Mouse (Mus musculus) CD4-positive, CD25-positive, alpha-beta regulatory T cell, adult 4 months (primary cell): Measurements from ENCODE around the gene Sdhc. TPM values are rescaled to one million over a fixed set of nuclear protein-coding genes. Genes with fewer than 3 reads are reported as not detected.
"Not testable (repeated sequence)": the region's sequence is repeated elsewhere in the genome, so short reads cannot be mapped to it uniquely, and the experiment has no call there.

ENCODE experiments used
- ATAC-seq: one replicate; pipeline ENCODE4 v1.8.0; 2017
- polyA plus RNA-seq, 2 experiments: library from polyadenylated mRNA; unstranded; fragments of 100-300 nt; shearing (Covaris generic); gene quantifications; one replicate each; pipeline ENCODE4 v1.2.1; 2017

The Sdhc gene
- polyA plus RNA-seq, 2 experiments from 2014 or later = 135 to 150 TPM

GRCm38 (mm10) chr1:171168906-171169305 lies 18.5 kb upstream of the Sdhc start:
- no peak for ATAC-seq

DNA sequence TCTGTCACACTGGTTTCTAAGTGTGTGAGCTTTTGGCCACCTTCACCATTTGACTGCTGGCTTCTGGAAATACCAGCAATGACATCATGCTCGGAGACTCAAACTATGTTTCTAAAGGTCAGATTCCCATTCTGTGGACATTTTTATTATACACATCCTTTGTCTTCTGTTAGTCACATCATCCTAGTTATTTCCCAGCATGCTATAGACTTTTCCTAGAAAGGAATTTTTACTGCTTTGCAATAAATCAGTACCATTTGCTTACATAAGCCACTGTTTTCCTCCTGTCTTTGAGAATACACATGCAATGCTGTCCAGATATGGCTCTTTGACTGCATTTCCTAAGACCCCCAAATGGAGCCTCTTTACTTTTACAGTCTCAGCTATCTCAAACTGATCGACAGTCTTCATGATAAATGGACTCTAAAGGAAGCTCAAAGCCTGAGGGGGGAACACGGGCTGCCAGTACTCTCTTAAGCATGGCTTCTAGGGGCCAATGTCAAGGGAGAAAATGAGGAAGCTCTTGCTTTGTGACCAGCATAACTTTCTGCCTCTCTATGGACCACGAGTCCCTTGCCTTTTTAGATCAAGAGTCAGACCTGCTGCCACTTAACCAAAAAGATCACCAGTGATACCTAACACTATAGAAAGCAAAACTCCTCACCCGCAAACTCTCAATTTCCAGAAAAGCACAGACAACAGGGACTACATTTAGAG lies 15.4 kb upstream of the Sdhc start:
- no peak for ATAC-seq

DNA sequence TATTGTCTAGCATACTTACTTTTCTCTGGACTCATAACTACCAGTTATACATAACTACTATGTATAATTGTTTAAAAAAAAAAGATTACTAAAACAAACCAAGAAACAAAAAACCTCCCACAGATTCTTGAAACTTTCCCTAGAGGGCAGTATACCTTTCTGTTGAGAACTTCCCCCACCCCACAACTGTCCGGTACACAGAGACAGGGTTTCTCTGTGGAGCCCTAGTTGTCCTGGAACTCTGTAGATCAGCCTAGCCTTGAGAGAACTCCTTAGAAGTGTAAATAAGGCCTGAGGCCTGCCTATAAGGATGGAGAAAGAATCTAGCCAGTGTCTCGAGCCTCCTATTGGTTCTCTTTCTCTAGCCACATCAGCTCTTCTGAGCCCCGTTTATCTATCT lies 13.9 kb upstream of the Sdhc start:
- no peak for ATAC-seq

GRCm38 (mm10) chr1:171162526-171162925 lies 12.1 kb upstream of the Sdhc start:
- no peak for ATAC-seq

- ATAC-seq = no peak
Measured at GRCm38 (mm10) chr1:171159485-171159975, 9.1 kb upstream of the Sdhc start.

GRCm38 (mm10) chr1:171157965-171158364 lies 7.6 kb upstream of the Sdhc start:
- ATAC-seq = no peak

- no peak for ATAC-seq
Measured at GRCm38 (mm10) chr1:171156644-171157043, 6.2 kb upstream of the Sdhc start.

DNA sequence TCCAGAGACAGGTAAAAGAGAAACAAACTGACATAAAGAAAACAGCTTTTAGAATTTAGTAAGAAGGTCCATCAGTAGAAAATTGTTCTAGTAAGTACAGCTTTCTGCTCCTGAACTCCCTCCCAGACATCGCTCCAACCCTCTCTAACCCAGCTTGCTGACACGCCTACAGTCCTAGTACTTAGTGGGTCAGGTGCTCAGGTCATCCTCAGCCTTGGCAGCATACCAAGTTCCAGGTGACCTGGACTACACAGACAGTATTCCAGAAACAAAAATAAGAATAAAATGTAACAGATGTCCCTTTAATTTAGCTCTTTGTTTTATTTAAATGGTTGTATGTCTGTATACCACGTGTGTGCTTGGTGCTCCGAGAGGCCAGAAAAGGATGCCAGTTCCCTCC lies 1.6 kb upstream of the Sdhc start:
- no peak for ATAC-seq

DNA sequence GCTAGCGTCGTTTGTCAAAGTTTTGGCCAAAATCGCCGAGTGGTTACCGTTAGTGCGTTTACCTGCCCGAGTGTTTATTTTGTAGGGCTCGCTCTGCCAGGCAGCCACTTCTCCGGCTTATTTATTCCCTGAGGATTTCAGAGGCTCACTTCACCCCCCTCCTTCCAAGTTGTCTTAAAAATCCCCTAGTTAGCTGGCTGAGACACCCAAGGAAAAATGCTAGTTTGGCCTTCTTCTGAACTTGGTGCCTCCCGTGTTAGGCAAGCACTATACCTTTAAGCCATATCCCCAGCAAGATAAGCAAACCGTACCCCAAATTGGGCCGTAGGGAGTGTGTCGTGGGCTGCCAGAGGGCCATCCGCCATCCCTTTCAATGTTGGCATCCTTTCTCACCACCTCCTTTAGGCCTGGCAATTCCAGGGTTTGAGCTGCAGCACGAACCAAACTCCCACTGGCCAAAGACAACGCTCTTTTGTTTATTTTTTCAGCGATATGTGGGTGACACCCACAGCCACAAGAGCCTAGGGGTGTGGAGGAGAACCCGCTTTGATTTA lies 512 bp upstream of the Sdhc start:
- peak; percentile 25 for ATAC-seq

GRCm38 (mm10) chr1:171142981-171143380 lies 7.4 kb downstream of the Sdhc start:
- ATAC-seq = not testable (repeated sequence)

- not testable (repeated sequence) for ATAC-seq
Measured at GRCm38 (mm10) chr1:171137486-171138155, 12.8 kb downstream of the Sdhc start.

DNA sequence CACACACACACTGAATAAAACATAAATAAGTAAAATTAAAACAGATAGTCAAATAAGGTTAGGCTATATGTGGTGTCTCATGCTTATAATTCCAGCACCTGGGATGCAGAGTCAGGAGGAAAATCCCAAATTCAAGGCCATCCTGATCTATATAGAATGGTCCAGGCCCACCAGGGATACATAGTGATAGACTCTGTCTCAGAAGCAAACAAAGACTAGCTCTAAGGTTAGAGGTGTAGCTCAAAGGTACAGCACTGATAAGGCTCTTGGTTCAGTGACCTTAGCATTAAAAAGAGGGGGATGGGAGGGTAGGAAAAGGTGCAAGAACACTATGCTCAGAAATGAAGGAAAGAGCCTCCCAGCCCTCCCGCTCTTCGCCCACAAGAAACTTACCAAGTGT lies 14.8 kb downstream of the Sdhc start:
- ATAC-seq = no peak

GRCm38 (mm10) chr1:171130971-171131370 lies 19.4 kb downstream of the Sdhc start:
- ATAC-seq = no peak

- no peak for ATAC-seq
Measured at GRCm38 (mm10) chr1:171129251-171129650, 21.2 kb downstream of the Sdhc start.

DNA sequence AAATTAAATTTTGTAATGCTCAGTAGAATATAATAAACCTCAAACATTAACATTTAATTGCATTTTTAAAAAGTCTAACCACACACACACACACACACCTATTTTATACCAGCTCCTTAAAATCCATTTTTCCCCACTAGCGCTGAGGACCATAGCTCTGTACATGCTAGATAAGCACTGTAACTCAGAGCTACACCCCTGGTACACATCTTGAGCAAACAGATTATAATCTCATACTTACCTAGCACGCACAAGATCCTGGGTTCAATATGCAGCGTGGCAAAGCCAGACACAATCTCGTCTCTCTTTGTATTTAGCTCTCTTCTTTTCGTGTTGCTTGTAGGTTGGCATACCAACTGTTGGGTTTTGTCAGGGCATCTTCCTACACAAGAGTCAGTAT lies 26.0 kb downstream of the Sdhc start:
- ATAC-seq = no peak

GRCm38 (mm10) chr1:171122932-171123331 lies 27.5 kb downstream of the Sdhc start:
- peak; percentile 58 for ATAC-seq

DNA sequence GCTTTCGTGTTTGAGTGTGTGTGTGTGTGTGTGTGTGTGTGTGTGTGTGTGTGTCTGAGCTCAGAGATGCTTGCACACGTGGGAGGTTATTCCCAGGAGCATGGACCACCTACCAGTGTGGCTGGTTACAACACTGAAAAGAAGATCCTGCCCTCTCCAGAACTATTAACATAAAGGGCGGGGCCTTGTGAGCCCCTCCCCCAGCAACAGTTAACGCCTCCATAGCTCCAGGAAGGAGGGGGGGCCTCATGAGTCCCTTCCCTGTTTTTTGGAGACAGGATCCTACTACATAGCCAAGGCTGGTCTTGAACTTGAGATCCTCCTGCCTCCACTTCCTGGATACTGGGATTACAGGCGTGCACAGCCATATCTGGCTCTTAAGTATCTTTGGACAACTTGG lies 28.6 kb downstream of the Sdhc start:
- no peak for ATAC-seq

DNA sequence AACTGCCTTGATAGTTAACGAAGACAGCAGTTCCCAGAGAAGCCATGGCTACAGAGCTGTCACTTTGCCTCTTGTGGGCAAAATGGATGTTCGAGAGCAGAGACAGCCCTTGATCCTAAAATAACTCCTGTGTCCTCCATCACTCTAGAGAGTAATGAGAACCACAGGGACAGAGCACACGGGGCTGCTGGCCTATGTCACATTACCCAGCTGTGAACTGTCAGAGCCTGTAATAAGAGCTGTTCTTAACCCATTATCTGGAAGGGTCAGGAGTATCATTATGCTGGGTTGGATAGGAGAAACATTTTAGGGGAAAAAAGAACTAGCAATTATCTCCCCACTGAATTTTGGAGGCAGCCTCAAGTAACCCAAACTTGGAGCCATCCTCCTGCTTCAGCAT lies 29.5 kb downstream of the Sdhc start:
- no peak for ATAC-seq

GRCm38 (mm10) chr1:171119405-171119804 lies 31.0 kb downstream of the Sdhc start:
- ATAC-seq = no peak

DNA sequence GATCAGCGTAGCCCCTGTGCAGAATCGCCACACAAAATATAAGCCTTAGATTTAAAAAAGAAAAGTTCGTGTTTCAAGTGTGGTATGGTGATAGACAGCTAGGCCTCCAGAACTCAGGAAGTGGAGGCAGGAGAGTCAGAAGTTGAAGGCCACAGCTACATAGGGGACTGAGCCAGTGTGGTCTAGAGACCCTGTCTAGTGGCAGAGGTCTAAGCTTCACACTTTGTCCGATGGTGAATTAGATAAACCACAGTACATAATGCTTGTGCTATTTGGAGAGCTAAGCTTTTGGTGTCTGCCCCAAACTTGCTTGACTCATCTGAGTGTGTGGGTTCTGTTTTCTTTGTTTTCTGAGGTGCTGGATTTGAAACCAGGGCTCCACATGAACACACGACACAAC lies 31.4 kb downstream of the Sdhc start:
- ATAC-seq = no peak

DNA sequence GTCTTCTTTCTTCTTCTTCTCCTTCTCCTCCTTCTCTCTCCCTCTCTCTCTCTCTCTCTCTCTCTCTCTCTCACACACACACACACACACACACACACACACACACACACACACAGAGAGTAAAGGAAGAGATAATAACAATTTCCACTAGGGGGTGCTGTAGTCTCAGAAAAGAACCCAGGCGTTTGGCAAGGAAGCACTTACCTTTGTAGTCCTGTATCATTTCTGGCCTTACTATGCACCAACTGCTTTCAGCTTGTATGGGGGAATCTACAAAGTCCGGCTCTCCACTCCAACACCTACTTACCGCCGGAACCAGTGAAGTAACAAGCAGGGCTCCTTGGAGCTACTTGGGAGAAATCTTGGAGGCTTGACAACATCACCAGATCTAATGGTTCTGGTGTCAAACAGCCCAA lies 32.1 kb downstream of the Sdhc start:
- peak; percentile 55 for ATAC-seq

- no peak for ATAC-seq
Measured at GRCm38 (mm10) chr1:171116280-171116679, 34.1 kb downstream of the Sdhc start.

- peak; percentile 41 for ATAC-seq
Measured at GRCm38 (mm10) chr1:171113873-171114299, 36.5 kb downstream of the Sdhc start, which contains the start of gene Cfap126. Gene Cfap126 (plus strand): TSS chr1:171113918.

GRCm38 (mm10) chr1:171112986-171113385 lies 37.4 kb downstream of the Sdhc start:
- no peak for ATAC-seq
